Mouse (Mus musculus) heart, postnatal 0 days (tissue): ENCODE measurements around the gene Coil.
A peak's percentile ranks its signal among the peaks of the same experiment; 100 is the strongest.

Experiments used
- CTCF ChIP-seq: IDR thresholded peaks from 2 replicates; pipeline ENCODE4 v1.5.1; 2016; ENCODE audit warnings: antibody characterized with exemption, control low read depth, low read depth
- EP300 ChIP-seq: IDR thresholded peaks from 2 replicates; pipeline ENCODE4 v1.6.1; 2016; ENCODE audit warnings: antibody characterized with exemption, low read depth

- TF ChIP-seq CTCF (peak; percentile 80), EP300 (no peak)
Measured at GRCm38 (mm10) chr11:89039325-89039724, 69.3 kb downstream of the Coil start.
